Mouse (Mus musculus): ENCODE data around the gene 4930407I10Rik. TPM values are rescaled to one million over a fixed set of nuclear protein-coding genes. Genes with fewer than 3 reads are reported as not detected.

The 4930407I10Rik gene
- not detected for total RNA-seq (2021)
- long read RNA-seq: 0 reads

- no peak for DNase-seq (ENCODE audit: low spot score in 2 of 2)
Measured at GRCm38 (mm10) chr15:82058719-82059201, at the start of gene 4930407I10Rik. Gene 4930407I10Rik, plus strand, starts transcription at chr15:82059151.

GRCm38 (mm10) chr15:82011947-82012346 lies 47.0 kb upstream of the 4930407I10Rik start:
- DNase-seq (ENCODE audit: low spot score in 2 of 2): no peak

GRCm38 (mm10) chr15:82014745-82015391 lies 44.1 kb upstream of the 4930407I10Rik start:
- no peak for DNase-seq (ENCODE audit: low spot score in 2 of 2)

GRCm38 (mm10) chr15:82015392-82016100 lies 43.4 kb upstream of the 4930407I10Rik start:
- DNase-seq (ENCODE audit: low spot score in 2 of 2): peak; percentile 29 to 43

- peak; percentile 100 for DNase-seq (ENCODE audit: low spot score in 2 of 2)
Measured at GRCm38 (mm10) chr15:82016101-82016808, 42.7 kb upstream of the 4930407I10Rik start.

DNA sequence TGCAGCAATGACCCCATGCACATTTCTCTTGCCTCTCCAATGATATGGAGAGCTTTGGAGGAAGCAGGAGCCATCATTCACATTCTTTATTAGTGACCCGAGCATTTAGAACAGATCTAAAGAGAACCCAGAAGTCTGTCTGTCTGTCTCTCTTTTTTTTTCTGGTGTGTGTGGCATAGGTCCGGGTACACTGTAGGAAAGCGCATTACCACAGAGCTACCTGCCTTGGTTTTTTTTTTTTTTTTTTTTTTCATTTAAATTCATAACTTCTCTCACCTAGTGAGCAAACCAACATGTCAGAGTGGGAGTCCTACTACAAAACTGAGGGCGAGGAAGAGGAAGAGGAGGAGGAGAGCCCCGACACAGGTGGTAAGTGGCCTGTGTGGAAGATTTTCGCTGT lies 42.1 kb upstream of the 4930407I10Rik start:
- no peak for DNase-seq (ENCODE audit: low spot score in 2 of 2)

- no peak for DNase-seq (ENCODE audit: low spot score in 2 of 2)
Measured at GRCm38 (mm10) chr15:82017461-82017860, 41.5 kb upstream of the 4930407I10Rik start.

- DNase-seq (ENCODE audit: low spot score in 2 of 2): no peak
Measured at GRCm38 (mm10) chr15:82019288-82019687, 39.7 kb upstream of the 4930407I10Rik start.

- no peak for DNase-seq (ENCODE audit: low spot score in 2 of 2)
Measured at GRCm38 (mm10) chr15:82022535-82023088, 36.3 kb upstream of the 4930407I10Rik start.

DNA sequence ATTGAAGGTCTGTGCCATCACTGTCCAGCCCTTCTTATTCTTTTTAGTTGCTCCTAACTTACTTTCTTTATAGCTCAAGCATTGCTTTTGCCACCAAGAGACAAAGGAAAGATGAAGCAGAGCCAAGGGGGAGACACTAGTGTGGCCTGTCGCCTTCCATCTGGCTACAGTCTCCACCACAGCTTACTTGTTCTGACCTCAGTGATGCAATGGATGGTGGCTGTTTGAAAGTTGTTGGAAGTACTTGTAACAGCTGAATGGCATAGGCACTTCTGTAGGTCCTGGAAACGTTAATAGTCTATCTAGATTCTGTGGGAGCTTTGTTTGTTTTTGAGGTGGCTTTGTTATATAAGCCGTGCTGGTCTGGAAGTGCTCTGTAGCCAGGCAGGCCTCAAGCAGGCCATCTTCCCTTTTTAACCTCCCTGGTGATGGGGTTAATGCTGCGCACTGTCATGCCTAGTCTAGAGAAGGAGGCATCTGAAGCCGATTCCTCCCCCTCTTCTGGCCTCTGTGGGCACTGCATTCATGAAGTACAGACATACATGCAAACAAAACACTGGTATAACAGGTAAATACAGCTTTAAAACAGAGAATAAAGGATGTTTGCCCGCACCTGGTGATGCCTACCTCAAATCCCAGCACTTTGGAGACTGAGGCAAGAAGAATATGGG lies 34.9 kb upstream of the 4930407I10Rik start:
- no peak for DNase-seq (ENCODE audit: low spot score in 2 of 2)

GRCm38 (mm10) chr15:82027276-82027675 lies 31.7 kb upstream of the 4930407I10Rik start:
- no peak for DNase-seq (ENCODE audit: low spot score in 2 of 2)

GRCm38 (mm10) chr15:82027726-82028125 lies 31.2 kb upstream of the 4930407I10Rik start:
- no peak for DNase-seq (ENCODE audit: low spot score in 2 of 2)

DNA sequence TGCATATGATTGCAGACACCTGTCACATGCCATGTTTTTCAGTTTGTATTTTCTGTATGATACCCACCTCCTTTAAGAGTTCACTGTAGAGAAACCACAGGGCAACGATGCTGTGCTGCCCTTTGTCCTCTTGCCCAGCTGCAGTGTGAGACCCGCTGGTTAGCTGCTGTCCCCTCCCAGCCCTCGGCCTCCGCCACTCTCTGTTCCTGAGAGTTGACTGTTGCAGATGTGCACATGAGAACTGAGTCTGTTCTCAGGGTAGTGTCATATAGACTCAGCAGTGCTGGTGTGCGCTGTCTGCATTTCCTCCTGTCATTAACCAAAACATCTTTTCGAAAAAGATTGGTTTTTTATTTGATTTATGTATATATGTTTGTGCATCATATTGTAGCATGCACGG lies 26.6 kb upstream of the 4930407I10Rik start:
- DNase-seq (ENCODE audit: low spot score in 2 of 2): no peak

DNA sequence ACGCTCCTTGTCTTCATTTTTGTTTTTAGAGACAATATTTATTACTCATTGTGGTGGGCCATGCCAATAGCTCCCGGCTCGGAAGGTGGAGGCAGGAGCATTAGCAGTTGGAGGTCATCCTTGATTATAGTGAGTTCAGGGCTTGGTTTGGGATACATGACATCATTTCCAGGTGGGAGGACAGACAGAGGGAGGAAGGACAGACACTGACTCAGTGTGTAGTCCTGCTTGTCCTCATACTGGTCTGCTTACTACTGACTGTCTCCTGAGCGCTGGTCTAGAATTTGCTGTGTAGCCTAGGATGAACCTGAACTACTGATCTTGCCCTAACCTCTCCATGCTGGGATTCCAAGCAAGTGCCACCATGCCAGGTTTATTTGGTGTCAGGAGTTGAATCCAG lies 25.2 kb upstream of the 4930407I10Rik start, which contains the start of gene Desi1:
Desi1 (minus strand) TSS at position 101 of the 400 bp plus-strand sequence.
- DNase-seq (ENCODE audit: low spot score in 2 of 2): no peak

DNA sequence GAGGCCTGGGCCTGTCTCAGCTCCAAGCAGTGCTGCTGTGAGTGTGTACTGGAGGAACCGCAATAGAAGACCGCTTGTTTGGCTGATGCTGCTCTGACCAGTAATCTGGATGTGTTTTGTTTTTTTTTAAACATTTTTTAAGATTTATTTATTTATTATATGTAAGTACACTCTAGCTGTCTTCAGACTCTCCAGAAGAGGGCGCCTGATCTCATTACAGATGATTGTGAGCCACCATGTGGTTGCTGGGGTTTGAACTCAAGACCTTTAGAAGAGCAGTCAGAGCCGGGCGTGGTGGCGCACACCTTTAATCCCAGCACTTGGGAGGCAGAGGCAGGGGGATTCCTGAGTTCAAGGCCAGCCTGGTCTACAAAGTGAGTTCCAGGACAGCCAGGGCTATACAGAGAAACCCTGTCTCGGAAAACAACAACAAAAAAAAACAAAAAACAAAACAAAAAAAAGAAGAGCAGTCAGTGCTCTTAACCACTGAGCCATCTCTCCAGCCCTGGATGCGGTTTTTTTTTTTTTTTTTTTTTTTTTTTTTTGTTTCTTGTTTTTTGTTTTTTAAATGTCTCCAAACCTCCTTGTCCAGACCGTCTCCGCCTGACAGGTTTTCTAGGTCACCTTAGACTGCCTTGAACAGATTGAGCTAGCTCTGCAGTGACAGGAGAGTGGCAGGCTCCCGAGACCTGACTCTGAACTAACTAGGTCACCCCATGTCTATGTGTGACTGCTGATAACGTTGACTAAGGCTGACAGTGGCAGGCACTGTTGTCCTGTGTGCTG lies 22.9 kb upstream of the 4930407I10Rik start:
- peak in 1 of 2 experiments; percentile 43 for DNase-seq (ENCODE audit: low spot score in 2 of 2)

DNA sequence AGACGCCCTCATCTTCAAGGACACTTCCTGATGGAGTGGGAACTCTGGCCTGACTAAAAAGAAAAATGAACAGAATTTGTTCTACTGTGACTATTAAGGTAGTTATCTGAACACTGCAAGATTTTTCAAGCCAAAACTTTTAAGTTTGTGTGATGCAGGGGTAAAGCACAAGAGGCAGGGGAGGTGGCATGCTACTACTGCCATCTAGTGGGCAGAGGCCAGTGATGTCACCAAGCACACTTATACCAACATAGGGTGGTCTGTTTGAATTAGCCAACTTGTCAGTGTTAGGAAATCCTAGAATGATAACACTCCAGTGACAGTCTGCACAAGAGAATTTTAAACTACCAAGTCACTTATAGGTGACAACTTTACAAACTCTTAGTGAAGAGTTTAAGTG lies 18.3 kb upstream of the 4930407I10Rik start:
- peak; percentile 37 to 48 for DNase-seq (ENCODE audit: low spot score in 2 of 2)

- no peak for DNase-seq (ENCODE audit: low spot score in 2 of 2)
Measured at GRCm38 (mm10) chr15:82044166-82044784, 14.7 kb upstream of the 4930407I10Rik start.

GRCm38 (mm10) chr15:82046246-82046891 lies 12.6 kb upstream of the 4930407I10Rik start:
- DNase-seq (ENCODE audit: low spot score in 2 of 2): peak in 1 of 2 experiments; percentile 24

Data from layer of hippocampus, postnatal 10 days (tissue).